Mouse (Mus musculus): ENCODE results near the gene Elmo3. TPM values are rescaled to one million over a fixed set of nuclear protein-coding genes. Genes with fewer than 3 reads are reported as not detected.
"Not testable (repeated sequence)": the region's sequence is repeated elsewhere in the genome, so short reads cannot be mapped to it uniquely, and the experiment has no call there.

The Elmo3 gene
- total and polyA plus RNA-seq, 2 experiments from 2014 or later: 1.4 to 1.9 TPM

GRCm38 (mm10) chr8:105286907-105287306, 18.5 kb upstream of the Elmo3 start:
- ATAC-seq (ENCODE audit: insufficient read depth, low read depth) (no peak), DNase-seq (ENCODE audit: low spot score) (no peak)
- WGBS: 87% methylated on average over 4 of the region's 4 CpGs
- Histone ChIP-seq H3K4me2 (ENCODE audit: low read depth, low read length) (no peak overlapping the region), H3K9me3 (replicated peaks; ENCODE audit: control insufficient read depth, low read length) (no peaks in the 10 kb centered on the region), H3K27ac (ENCODE audit: low read depth) (no peak overlapping the region), H3K4me1 (ENCODE audit: control insufficient read depth, insufficient read depth) (peaks cover 12% of the 10 kb centered on the region), H3K4me3 (ENCODE audit: low read depth, low read length) (no peak overlapping the region), H3K27me3 (ENCODE audit: control insufficient read depth, insufficient read depth, low read length) (0 out of 2 replicates have a peak, but pooled peaks cover 4% of the 10 kb centered on the region), H3K36me3 (replicated peaks; ENCODE audit: control insufficient read depth, insufficient read depth, low read length) (no peaks in the 10 kb centered on the region), H3K9ac (replicated peaks; ENCODE audit: low read depth, low read length) (no peak overlapping the region)
- TF ChIP-seq CTCF (IDR thresholded peaks at IDR 0.05; ENCODE audit: low read depth) (no peak), EP300 (IDR thresholded peaks at IDR 0.05; ENCODE audit: low read depth) (no peak)

- Histone ChIP-seq H3K9me3 (replicated peaks; ENCODE audit: control insufficient read depth, low read length) (no peaks in the 10 kb centered on the region), H3K4me1 (ENCODE audit: control insufficient read depth, insufficient read depth) (peaks cover 12% of the 10 kb centered on the region), H3K9ac (replicated peaks; ENCODE audit: low read depth, low read length) (no peak overlapping the region), H3K27ac (ENCODE audit: low read depth) (no peak overlapping the region), H3K4me3 (ENCODE audit: low read depth, low read length) (no peak overlapping the region), H3K4me2 (ENCODE audit: low read depth, low read length) (no peak overlapping the region), H3K27me3 (ENCODE audit: control insufficient read depth, insufficient read depth, low read length) (0 out of 2 replicates have a peak, but pooled peaks cover 4% of the 10 kb centered on the region), H3K36me3 (replicated peaks; ENCODE audit: control insufficient read depth, insufficient read depth, low read length) (no peaks in the 10 kb centered on the region)
- peak; percentile 1 for TF ChIP-seq CTCF (IDR thresholded peaks at IDR 0.05; ENCODE audit: low read depth)
- no peak for TF ChIP-seq EP300 (IDR thresholded peaks at IDR 0.05; ENCODE audit: low read depth)
- 84% methylated on average over 5 of the region's 5 CpGs for WGBS
- ATAC-seq (ENCODE audit: insufficient read depth, low read depth) (no peak), DNase-seq (ENCODE audit: low spot score) (no peak)
Measured at GRCm38 (mm10) chr8:105288231-105288630, 17.2 kb upstream of the Elmo3 start.

GRCm38 (mm10) chr8:105288958-105289732, 16.3 kb upstream of the Elmo3 start:
- H3K4me1 ChIP-seq (ENCODE audit: control insufficient read depth, insufficient read depth): peaks cover 12% of the 10 kb centered on the region
- peak overlapping the region; percentile 57 for H3K4me3 ChIP-seq (ENCODE audit: low read depth, low read length)
- H3K36me3 ChIP-seq (replicated peaks; ENCODE audit: control insufficient read depth, insufficient read depth, low read length): no peaks in the 10 kb centered on the region
- no peaks in the 10 kb centered on the region for H3K9me3 ChIP-seq (replicated peaks; ENCODE audit: control insufficient read depth, low read length)
- 1% methylated on average over 53 of the region's 53 CpGs for WGBS
- H3K27me3 ChIP-seq (ENCODE audit: control insufficient read depth, insufficient read depth, low read length): 0 out of 2 replicates have a peak, but pooled peaks cover 4% of the 10 kb centered on the region
- H3K27ac ChIP-seq (ENCODE audit: low read depth): peak overlapping the region; percentile 69
- H3K9ac ChIP-seq (replicated peaks; ENCODE audit: low read depth, low read length): no peak overlapping the region; the same call in 1 of the 2 replicates
- peak; percentile 33 for TF ChIP-seq CTCF (IDR thresholded peaks at IDR 0.05; ENCODE audit: low read depth)
- TF ChIP-seq EP300 (IDR thresholded peaks at IDR 0.05; ENCODE audit: low read depth): no peak
- DNase-seq (ENCODE audit: low spot score): peak; percentile 97
- ATAC-seq (ENCODE audit: insufficient read depth, low read depth): peak; percentile 93
- peak overlapping the region; percentile 81 for H3K4me2 ChIP-seq (ENCODE audit: low read depth, low read length)

GRCm38 (mm10) chr8:105289805-105290460, 15.5 kb upstream of the Elmo3 start, which contains the start of gene 4931428F04Rik:
4931428F04Rik (minus strand) TSS chr8:105289864.
- peak within 1 kb of the TSS; percentile 69 for H3K27ac ChIP-seq (ENCODE audit: low read depth)
- peak within 1 kb of the TSS; percentile 81 for H3K4me2 ChIP-seq (ENCODE audit: low read depth, low read length)
- TF ChIP-seq CTCF (IDR thresholded peaks at IDR 0.05; ENCODE audit: low read depth) (peak; percentile 58), EP300 (IDR thresholded peaks at IDR 0.05; ENCODE audit: low read depth) (no peak)
- 2% methylated on average over 42 of the region's 43 CpGs for WGBS
- no peak within 1 kb of the TSS; the same call in 1 of the 2 replicates for H3K9ac ChIP-seq (replicated peaks; ENCODE audit: low read depth, low read length)
- H3K36me3 ChIP-seq (replicated peaks; ENCODE audit: control insufficient read depth, insufficient read depth, low read length): no peaks in the 10 kb centered on the region
- H3K4me3 ChIP-seq (ENCODE audit: low read depth, low read length): peak within 1 kb of the TSS; percentile 57
- H3K27me3 ChIP-seq (ENCODE audit: control insufficient read depth, insufficient read depth, low read length): 0 out of 2 replicates have a peak, but pooled peaks cover 4% of the 10 kb centered on the region
- DNase-seq (ENCODE audit: low spot score) (no peak), ATAC-seq (ENCODE audit: insufficient read depth, low read depth) (peak; percentile 18; the same call in 1 of the 2 replicates)
- H3K4me1 ChIP-seq (ENCODE audit: control insufficient read depth, insufficient read depth): peaks cover 12% of the 10 kb centered on the region
- H3K9me3 ChIP-seq (replicated peaks; ENCODE audit: control insufficient read depth, low read length): no peaks in the 10 kb centered on the region

GRCm38 (mm10) chr8:105290554-105291314, 14.7 kb upstream of the Elmo3 start:
- TF ChIP-seq CTCF (IDR thresholded peaks at IDR 0.05; ENCODE audit: low read depth): peak; percentile 95
- no peak for TF ChIP-seq EP300 (IDR thresholded peaks at IDR 0.05; ENCODE audit: low read depth)
- Histone ChIP-seq H3K4me1 (ENCODE audit: control insufficient read depth, insufficient read depth) (peaks cover 12% of the 10 kb centered on the region), H3K27me3 (ENCODE audit: control insufficient read depth, insufficient read depth, low read length) (0 out of 2 replicates have a peak, but pooled peaks cover 4% of the 10 kb centered on the region), H3K4me3 (ENCODE audit: low read depth, low read length) (no peak overlapping the region), H3K9me3 (replicated peaks; ENCODE audit: control insufficient read depth, low read length) (no peaks in the 10 kb centered on the region), H3K36me3 (replicated peaks; ENCODE audit: control insufficient read depth, insufficient read depth, low read length) (no peaks in the 10 kb centered on the region), H3K4me2 (ENCODE audit: low read depth, low read length) (peak overlapping the region; percentile 81), H3K27ac (ENCODE audit: low read depth) (no peak overlapping the region), H3K9ac (replicated peaks; ENCODE audit: low read depth, low read length) (no peak overlapping the region)
- DNase-seq (ENCODE audit: low spot score) (peak; percentile 81), ATAC-seq (ENCODE audit: insufficient read depth, low read depth) (peak; percentile 19; the same call in 1 of the 2 replicates)
- WGBS: 13% methylated on average over 31 of the region's 31 CpGs

- ATAC-seq (ENCODE audit: insufficient read depth, low read depth); H3K27me3 ChIP-seq (ENCODE audit: control insufficient read depth, insufficient read depth, low read length); H3K4me3 ChIP-seq (ENCODE audit: low read depth, low read length); H3K36me3 ChIP-seq (replicated peaks; ENCODE audit: control insufficient read depth, insufficient read depth, low read length); H3K4me2 ChIP-seq (ENCODE audit: low read depth, low read length); H3K9me3 ChIP-seq (replicated peaks; ENCODE audit: control insufficient read depth, low read length); H3K9ac ChIP-seq (replicated peaks; ENCODE audit: low read depth, low read length); DNase-seq (ENCODE audit: low spot score); H3K27ac ChIP-seq (ENCODE audit: low read depth): not testable (repeated sequence)
- WGBS: 72% methylated on average over 8 of the region's 8 CpGs
- peaks cover 17% of the 10 kb centered on the region for H3K4me1 ChIP-seq (ENCODE audit: control insufficient read depth, insufficient read depth)
Measured at GRCm38 (mm10) chr8:105291364-105291763, 14.0 kb upstream of the Elmo3 start.
